8 mouse cellular contexts compared by ENCODE assay signal in the genomic region with DNA sequence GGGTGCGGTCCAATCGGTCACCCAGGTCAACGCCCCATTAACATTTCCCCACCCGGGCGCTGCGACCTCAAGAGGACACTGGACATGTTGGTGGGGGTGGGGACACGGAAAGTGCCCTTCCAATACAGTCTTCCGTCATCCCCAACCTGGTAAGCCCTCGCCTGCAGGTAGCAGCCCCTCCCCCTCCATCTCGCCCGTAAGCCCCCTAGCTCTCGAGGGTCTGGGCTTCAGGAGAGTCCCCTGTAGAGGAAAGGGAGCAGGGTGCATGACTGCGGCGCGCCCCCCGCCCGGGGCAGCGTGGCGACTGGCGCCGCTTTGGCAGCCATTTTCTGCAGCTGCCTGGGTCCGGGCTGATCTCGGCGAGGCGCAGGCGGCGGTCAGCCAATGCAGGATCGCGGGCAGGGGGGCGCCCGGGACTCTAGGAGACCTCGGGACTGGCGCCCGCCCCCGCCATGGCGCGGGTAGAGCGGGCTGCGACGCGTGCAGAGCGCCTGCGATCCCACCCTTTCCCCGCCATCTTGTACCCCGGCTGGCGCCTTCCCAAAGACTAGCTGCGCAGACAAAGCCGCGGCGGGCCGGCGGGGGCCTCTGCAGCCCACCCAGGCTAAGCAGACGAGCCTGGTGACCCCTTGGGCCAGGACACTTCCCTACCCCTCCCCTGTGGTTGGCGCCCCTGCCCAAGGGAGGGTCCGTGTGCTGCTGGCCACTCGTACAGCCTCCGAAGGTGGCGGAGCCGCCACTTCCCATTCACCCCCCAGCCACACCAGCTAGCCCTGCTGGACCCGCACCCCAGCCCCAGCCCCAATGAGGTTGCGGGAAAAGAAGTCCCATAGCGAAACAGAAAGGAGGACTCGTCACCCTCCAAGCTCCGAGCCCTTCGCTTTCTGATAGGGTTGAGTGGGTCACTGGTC. TPM values are rescaled to one million over a fixed set of nuclear protein-coding genes. Genes with fewer than 3 reads are reported as not detected.
DNase-seq lines count a peak whose midpoint lies in the region; ATAC-seq and TF ChIP-seq lines count a peak whose summit lies in the region.

No protein-coding gene starts in this region.

- peak overlapping the region; percentile 76 for H3K4me3 ChIP-seq in E14TG2a.4 (replicated peaks; ENCODE audit: low read length)
- peak overlapping the region; percentile 59 for H3K4me3 ChIP-seq in embryonic facial prominence, embryonic 11.5 days (ENCODE audit: low read depth, low read length)
- peak overlapping the region; percentile 52 for H3K4me3 ChIP-seq in hindbrain, embryonic 11.5 days (ENCODE audit: low read depth, low read length)
- peak overlapping the region; percentile 55 to 57 for H3K4me3 ChIP-seq in liver, embryonic 14.5 days (ENCODE audit: insufficient read depth in 1 of 2, low read depth in 2 of 2, low read length in 2 of 2)
- peak overlapping the region; percentile 44 for H3K4me3 ChIP-seq in neural tube, embryonic 11.5 days (ENCODE audit: low read depth, low read length)

- peak overlapping the region; percentile 99 for H3K4me2 ChIP-seq in embryonic facial prominence, embryonic 11.5 days (ENCODE audit: low read depth, low read length)
- H3K4me2 ChIP-seq in hindbrain, embryonic 11.5 days (replicated peaks; ENCODE audit: low read depth, low read length), result peak overlapping the region; percentile 98
- H3K4me2 ChIP-seq in liver, embryonic 14.5 days (ENCODE audit: low read depth), result peak overlapping the region; percentile 70
- peak overlapping the region; percentile 92 for H3K4me2 ChIP-seq in neural tube, embryonic 11.5 days (ENCODE audit: low read depth)

- TF ChIP-seq EP300 in liver, embryonic 14.5 days (IDR thresholded peaks at IDR 0.05; ENCODE audit: low read depth), result no peak

- peaks cover 97% of the 10 kb centered on the region for H3K27me3 ChIP-seq in E14TG2a.4 (ENCODE audit: insufficient read depth, low read length)
- H3K27me3 ChIP-seq in embryonic facial prominence, embryonic 11.5 days (ENCODE audit: control insufficient read depth, insufficient read depth, low read length), result peaks cover 72% of the 10 kb centered on the region
- peaks cover 74% of the 10 kb centered on the region for H3K27me3 ChIP-seq in hindbrain, embryonic 11.5 days (ENCODE audit: control insufficient read depth, insufficient read depth, low read length)
- peaks cover 91% of the 10 kb centered on the region for H3K27me3 ChIP-seq in liver, embryonic 14.5 days (ENCODE audit: control insufficient read depth, insufficient read depth, low read length)
- peaks cover 83% of the 10 kb centered on the region for H3K27me3 ChIP-seq in neural tube, embryonic 11.5 days (ENCODE audit: control insufficient read depth, insufficient read depth, low read length)

- under 1% methylated on average over 49 of the region's 65 CpGs for WGBS in embryonic facial prominence, embryonic 11.5 days
- WGBS in hindbrain, embryonic 11.5 days, result 1% methylated on average over 58 of the region's 65 CpGs
- WGBS in liver, embryonic 14.5 days (ENCODE audit: insufficient replicate concordance), result under 1% methylated on average over 65 of the region's 65 CpGs
- under 1% methylated on average over 63 of the region's 65 CpGs for whole genome bisulfite sequencing in neural tube, embryonic 11.5 days

- 0 out of 2 replicates have a peak overlapping the region, but pooled peaks have one; percentile 8 for H3K27ac ChIP-seq in embryonic facial prominence, embryonic 11.5 days (replicated peaks; ENCODE audit: low read depth, low read length)
- H3K27ac ChIP-seq in hindbrain, embryonic 11.5 days (ENCODE audit: low read depth, low read length), result peak overlapping the region; percentile 82
- H3K27ac ChIP-seq in liver, embryonic 14.5 days, result no peak overlapping the region
- peak overlapping the region; percentile 40; the same call in 1 of the 2 replicates for H3K27ac ChIP-seq in neural tube, embryonic 11.5 days (ENCODE audit: low read depth, low read length)

- H3K9me3 ChIP-seq in E14TG2a.4 (ENCODE audit: low read length), result peaks cover under 1% of the 10 kb centered on the region; the same call in 1 of the 2 replicates
- H3K9me3 ChIP-seq in embryonic facial prominence, embryonic 11.5 days (replicated peaks; ENCODE audit: control insufficient read depth, low read length), result no peaks in the 10 kb centered on the region
- no peaks in the 10 kb centered on the region for H3K9me3 ChIP-seq in hindbrain, embryonic 11.5 days (ENCODE audit: control insufficient read depth, low read length)
- no peaks in the 10 kb centered on the region for H3K9me3 ChIP-seq in liver, embryonic 14.5 days (ENCODE audit: control insufficient read depth, low read length)
- H3K9me3 ChIP-seq in neural tube, embryonic 11.5 days (ENCODE audit: control insufficient read depth, low read length), result no peaks in the 10 kb centered on the region

- H3K4me1 ChIP-seq in E14TG2a.4 (replicated peaks; ENCODE audit: low read depth, low read length), result peaks cover 74% of the 10 kb centered on the region
- H3K4me1 ChIP-seq in embryonic facial prominence, embryonic 11.5 days (ENCODE audit: control insufficient read depth, insufficient read depth, low read length), result peaks cover 12% of the 10 kb centered on the region
- peaks cover 18% of the 10 kb centered on the region; the same call in 1 of the 2 replicates for H3K4me1 ChIP-seq in hindbrain, embryonic 11.5 days (replicated peaks; ENCODE audit: control insufficient read depth, insufficient read depth, low read length)
- H3K4me1 ChIP-seq in liver, embryonic 14.5 days (replicated peaks; ENCODE audit: control insufficient read depth in 2 of 2, insufficient read depth in 2 of 2, low read length in 1 of 2), result no peaks in the 10 kb centered on the region; a peak in 1 of 4 replicates
- H3K4me1 ChIP-seq in neural tube, embryonic 11.5 days (ENCODE audit: control insufficient read depth, insufficient read depth, low read length), result peaks cover 36% of the 10 kb centered on the region

- H3K9ac ChIP-seq in embryonic facial prominence, embryonic 11.5 days (replicated peaks; ENCODE audit: low read length), result peak overlapping the region; percentile 98
- H3K9ac ChIP-seq in hindbrain, embryonic 11.5 days (ENCODE audit: low read depth, low read length), result peak overlapping the region; percentile 98
- H3K9ac ChIP-seq in liver, embryonic 14.5 days (replicated peaks), result peak overlapping the region; percentile 55
- peak overlapping the region; percentile 95 for H3K9ac ChIP-seq in neural tube, embryonic 11.5 days (ENCODE audit: low read length)

- peak; percentile 96 for DNase-seq in heart, adult 11 months
- no peak for DNase-seq in heart, adult 8-10 months (ENCODE audit: low spot score)
- peak; percentile 58 for DNase-seq in embryonic facial prominence, embryonic 11.5 days (ENCODE audit: low spot score)
- DNase-seq in hindbrain, embryonic 11.5 days (ENCODE audit: low spot score), result peak; percentile 79
- no peak for DNase-seq in liver, embryonic 14.5 days (ENCODE audit: low read depth in 3 of 3, low spot score in 3 of 3)
- peak; percentile 75 for DNase-seq in neural tube, embryonic 11.5 days (ENCODE audit: low spot score)
- DNase-seq in frontal cortex, postnatal 25 days (ENCODE audit: low spot score in 2 of 2), result no peak

- TF ChIP-seq CTCF in E14TG2a.4 (conservative IDR thresholded peaks at IDR 0.05; ENCODE audit: low read length), result no peak
- no peak for TF ChIP-seq CTCF in liver, embryonic 14.5 days (IDR thresholded peaks at IDR 0.05; ENCODE audit: low read depth)

- ATAC-seq in embryonic facial prominence, embryonic 11.5 days (replicated peaks; ENCODE audit: insufficient number of reproducible peaks, low FRiP score, low TSS enrichment, low read depth), result no peak
- peak; percentile 25; the same call in 1 of the 2 replicates for ATAC-seq in hindbrain, embryonic 11.5 days (ENCODE audit: low FRiP score)
- no peak for ATAC-seq in liver, embryonic 14.5 days (ENCODE audit: insufficient read depth)
- no peak for ATAC-seq in neural tube, embryonic 11.5 days (ENCODE audit: insufficient read depth, low FRiP score, low TSS enrichment)

- no peaks in the 10 kb centered on the region for H3K36me3 ChIP-seq in E14TG2a.4 (ENCODE audit: insufficient read depth, low read length)
- H3K36me3 ChIP-seq in embryonic facial prominence, embryonic 11.5 days (replicated peaks; ENCODE audit: control insufficient read depth, insufficient read depth, low read depth, low read length), result no peaks in the 10 kb centered on the region
- no peaks in the 10 kb centered on the region for H3K36me3 ChIP-seq in hindbrain, embryonic 11.5 days (ENCODE audit: control insufficient read depth, insufficient read depth, low read length)
- H3K36me3 ChIP-seq in liver, embryonic 14.5 days (replicated peaks; ENCODE audit: control insufficient read depth, insufficient read depth, low read depth), result no peaks in the 10 kb centered on the region
- H3K36me3 ChIP-seq in neural tube, embryonic 11.5 days (ENCODE audit: control insufficient read depth, insufficient read depth, low read length), result no peaks in the 10 kb centered on the region

RNA-seq across cellular contexts. Expression of gene Cbx8, which starts 15.8 kb away (rescaled TPM):
- 1 to 10 TPM; 3.6 to 4.9 (median 4.6) TPM for total RNA-seq in heart, adult 8-10 months (2022)
- polyA plus RNA-seq in embryonic facial prominence, embryonic 11.5 days (2014; fragmentation: Nextera tagmentation; extraction: Ambion mirVana), result 10.3 and 12.2 TPM in 2 replicates
- 9.1 and 9.3 TPM in 2 replicates for polyA plus RNA-seq in hindbrain, embryonic 11.5 days (2014; fragmentation: Nextera tagmentation; extraction: Ambion mirVana)
- polyA plus RNA-seq in liver, embryonic 14.5 days (2012; rRNA removed), result 0.64 and 0.95 TPM in 2 replicates
- 1.6 and 2.1 TPM in 2 replicates for polyA plus RNA-seq in liver, embryonic 14.5 days (2014; fragmentation: Nextera tagmentation; extraction: Ambion mirVana)
- 6.8 and 7.0 TPM in 2 replicates for polyA plus RNA-seq in neural tube, embryonic 11.5 days (2014; fragmentation: Nextera tagmentation; extraction: Ambion mirVana)

RNA-seq across cellular contexts. Expression of gene Cbx4, which starts 29.5 kb away (rescaled TPM):
- total RNA-seq in heart, adult 8-10 months (2022), result 10 to 100 TPM in 1 of 4 experiments, 1 to 10 TPM in 3; 5.2 to 12.8 (median 8.4) TPM
- polyA plus RNA-seq in embryonic facial prominence, embryonic 11.5 days (2014; fragmentation: Nextera tagmentation; extraction: Ambion mirVana), result 4.4 and 4.8 TPM in 2 replicates
- polyA plus RNA-seq in hindbrain, embryonic 11.5 days (2014; fragmentation: Nextera tagmentation; extraction: Ambion mirVana), result 5.4 and 7.1 TPM in 2 replicates
- polyA plus RNA-seq in liver, embryonic 14.5 days (2012; rRNA removed), result 1.8 and 3.3 TPM in 2 replicates
- 1.6 and 2.0 TPM in 2 replicates for polyA plus RNA-seq in liver, embryonic 14.5 days (2014; fragmentation: Nextera tagmentation; extraction: Ambion mirVana)
- 6.0 and 6.1 TPM in 2 replicates for polyA plus RNA-seq in neural tube, embryonic 11.5 days (2014; fragmentation: Nextera tagmentation; extraction: Ambion mirVana)

RNA-seq across cellular contexts. Expression of gene Cbx2, which starts 33.8 kb away (rescaled TPM):
- 1 to 10 TPM; 2.0 to 3.9 (median 2.9) TPM for total RNA-seq in heart, adult 8-10 months (2022)
- polyA plus RNA-seq in embryonic facial prominence, embryonic 11.5 days (2014; fragmentation: Nextera tagmentation; extraction: Ambion mirVana), result 87.1 and 91.8 TPM in 2 replicates
- 44.4 and 54.5 TPM in 2 replicates for polyA plus RNA-seq in hindbrain, embryonic 11.5 days (2014; fragmentation: Nextera tagmentation; extraction: Ambion mirVana)
- 1.4 and 1.7 TPM in 2 replicates for polyA plus RNA-seq in liver, embryonic 14.5 days (2012; rRNA removed)
- polyA plus RNA-seq in liver, embryonic 14.5 days (2014; fragmentation: Nextera tagmentation; extraction: Ambion mirVana), result 1.8 and 2.4 TPM in 2 replicates
- polyA plus RNA-seq in neural tube, embryonic 11.5 days (2014; fragmentation: Nextera tagmentation; extraction: Ambion mirVana), result 61.5 and 65.0 TPM in 2 replicates

Comparison
In these comparisons a context has a peak if more than half of its experiments do, and no peak if none do; other contexts are left out.
1. DNase-seq: peak in heart, adult 11 months (single experiment), embryonic facial prominence, embryonic 11.5 days (single experiment), hindbrain, embryonic 11.5 days (single experiment) and neural tube, embryonic 11.5 days (single experiment); none in heart, adult 8-10 months (single experiment), liver, embryonic 14.5 days (0 of 3) and frontal cortex, postnatal 25 days (0 of 2).
2. RNA of gene Cbx2, which starts 33.8 kb away (polyA plus RNA-seq): 87.1 to 91.8 TPM in embryonic facial prominence, embryonic 11.5 days, 61.5 to 65.0 TPM in neural tube, embryonic 11.5 days and 44.4 to 54.5 TPM in hindbrain, embryonic 11.5 days; 1.4 to 2.4 TPM in liver, embryonic 14.5 days; every median in the first group is over 10 times any median in the second.
3. Peak in every context shown above with its lines, with median percentiles within 50 percentile points of each other: H3K4me3 ChIP-seq, H3K4me2 ChIP-seq and H3K9ac ChIP-seq.